Mouse (Mus musculus): ENCODE results near the gene Mdn1. TPM values are rescaled to one million over a fixed set of nuclear protein-coding genes. Genes with fewer than 3 reads are reported as not detected.
A peak's percentile ranks its signal among the peaks of the same experiment; 100 is the strongest.

Mdn1 gene
- polyA plus RNA-seq, 1 experiment from 2014 or later, result 19.4 TPM

GRCm38 (mm10) chr4:32789020-32789419 is 132.1 kb downstream of the Mdn1 start:
- Histone ChIP-seq H3K27ac (replicated peaks; ENCODE audit: low read depth, low read length) (no peak overlapping the region), H3K27me3 (ENCODE audit: control insufficient read depth, insufficient read depth, low read length) (no peaks in the 10 kb centered on the region), H3K4me2 (ENCODE audit: low read depth, low read length) (no peak overlapping the region), H3K9ac (replicated peaks; ENCODE audit: low read length) (no peak overlapping the region), H3K9me3 (replicated peaks; ENCODE audit: control insufficient read depth, low read length) (no peaks in the 10 kb centered on the region), H3K4me1 (ENCODE audit: control insufficient read depth, insufficient read depth, low read length) (no peaks in the 10 kb centered on the region), H3K4me3 (ENCODE audit: low read depth, low read length) (no peak overlapping the region), H3K36me3 (replicated peaks; ENCODE audit: control insufficient read depth, insufficient read depth, low read depth, low read length) (no peaks in the 10 kb centered on the region)
- DNase-seq (ENCODE audit: low spot score) (no peak), ATAC-seq (replicated peaks; ENCODE audit: insufficient number of reproducible peaks, low FRiP score, low TSS enrichment, low read depth) (no peak)
- WGBS, result 83% methylated on average over 4 of the region's 4 CpGs

DNA sequence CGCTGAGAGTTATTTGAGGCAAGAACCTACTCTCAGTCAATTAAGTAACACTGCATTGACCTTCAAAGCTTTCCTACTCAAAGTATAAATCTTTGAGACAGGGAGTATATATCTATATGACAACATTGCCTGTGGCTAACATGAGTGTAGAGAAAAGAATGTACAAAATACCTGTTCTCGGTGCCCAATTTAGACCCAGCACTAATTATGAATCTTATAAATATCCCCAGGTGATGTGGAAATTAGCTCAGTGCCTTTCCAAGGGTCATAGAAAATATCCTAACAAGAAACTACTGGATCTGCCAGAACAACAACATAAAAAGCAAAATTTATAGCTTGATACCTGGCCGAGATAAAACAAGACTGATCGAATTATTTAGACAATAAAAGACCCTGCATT is 142.1 kb downstream of the Mdn1 start:
- Histone ChIP-seq H3K9me3 (replicated peaks; ENCODE audit: control insufficient read depth, low read length) (no peaks in the 10 kb centered on the region), H3K27ac (replicated peaks; ENCODE audit: low read depth, low read length) (no peak overlapping the region), H3K36me3 (replicated peaks; ENCODE audit: control insufficient read depth, insufficient read depth, low read depth, low read length) (no peaks in the 10 kb centered on the region), H3K4me3 (ENCODE audit: low read depth, low read length) (no peak overlapping the region), H3K4me2 (ENCODE audit: low read depth, low read length) (no peak overlapping the region), H3K4me1 (ENCODE audit: control insufficient read depth, insufficient read depth, low read length) (no peaks in the 10 kb centered on the region), H3K9ac (replicated peaks; ENCODE audit: low read length) (no peak overlapping the region), H3K27me3 (ENCODE audit: control insufficient read depth, insufficient read depth, low read length) (no peaks in the 10 kb centered on the region)
- 99% methylated on average over 4 of the region's 4 CpGs for WGBS
- no peak for DNase-seq (ENCODE audit: low spot score)
- no peak for ATAC-seq (replicated peaks; ENCODE audit: insufficient number of reproducible peaks, low FRiP score, low TSS enrichment, low read depth)

DNA sequence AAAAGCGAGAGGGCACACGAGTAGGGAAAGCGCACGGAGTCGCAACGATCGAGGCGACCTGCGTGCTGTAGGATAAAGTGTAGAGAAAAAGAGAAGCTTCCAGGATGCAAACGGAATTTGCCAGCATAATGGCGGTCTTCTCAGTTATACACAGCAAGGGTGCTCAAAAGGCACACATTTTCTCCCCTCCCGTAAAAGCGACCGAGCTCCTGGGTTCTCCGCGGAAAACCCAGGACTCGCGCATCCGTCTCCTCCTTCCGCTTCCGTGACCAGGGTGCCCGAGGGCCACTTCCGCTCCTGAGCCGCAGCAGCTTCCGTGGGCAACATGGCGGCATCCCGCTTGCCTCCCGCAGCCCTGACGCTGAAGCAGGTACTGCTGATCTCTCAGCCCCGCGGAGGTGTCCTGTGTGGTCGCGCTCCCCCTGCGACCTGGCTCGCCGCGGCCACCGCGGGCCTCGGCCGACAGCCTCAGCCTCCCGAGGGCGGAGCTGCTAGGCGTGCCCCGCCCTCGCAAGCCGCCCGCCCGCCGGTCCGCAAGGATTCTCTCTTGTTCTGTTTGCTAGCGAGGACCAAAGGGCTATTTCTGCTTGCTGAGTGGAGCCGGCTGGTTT is 143.2 kb downstream of the Mdn1 start, which contains the start of gene Lyrm2:
Lyrm2 (plus strand) TSS at position 288 of the 611 bp plus-strand sequence.
- WGBS, result 1% methylated on average over 53 of the region's 53 CpGs
- ATAC-seq (replicated peaks; ENCODE audit: insufficient number of reproducible peaks, low FRiP score, low TSS enrichment, low read depth), result peak; percentile 89

DNA sequence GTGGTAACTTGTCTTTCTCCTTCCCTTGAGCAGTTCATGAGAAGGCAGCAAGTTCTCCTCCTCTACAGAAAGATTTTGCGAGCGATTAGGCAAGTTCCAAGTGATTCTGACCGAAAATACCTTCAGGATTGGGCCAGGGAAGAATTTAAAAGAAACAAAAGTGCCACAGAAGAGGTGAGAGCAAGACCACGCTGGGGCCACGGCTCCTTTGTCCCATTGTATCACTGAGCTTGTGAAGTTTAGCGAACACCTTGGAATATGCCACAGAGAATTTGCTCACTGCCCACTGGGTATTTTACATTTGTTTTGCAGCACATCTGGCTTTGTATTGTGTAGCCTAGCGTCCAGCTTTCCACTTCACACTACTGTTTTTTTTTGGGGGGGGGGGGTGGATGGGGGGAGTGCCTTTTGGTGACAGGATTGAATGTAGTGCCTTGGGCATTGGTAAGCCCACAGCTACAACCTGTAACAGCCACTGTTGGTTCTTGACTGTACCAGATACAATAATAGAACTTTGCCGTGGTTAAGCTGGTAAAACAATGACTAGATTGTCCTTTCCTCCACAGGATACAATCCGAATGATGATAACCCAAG is 143.8 kb downstream of the Mdn1 start:
- peak overlapping the region; percentile 67 for H3K4me2 ChIP-seq (ENCODE audit: low read depth, low read length)
- peak overlapping the region; percentile 80 for H3K4me3 ChIP-seq (ENCODE audit: low read depth, low read length)
- DNase-seq (ENCODE audit: low spot score) (peak; percentile 46), ATAC-seq (replicated peaks; ENCODE audit: insufficient number of reproducible peaks, low FRiP score, low TSS enrichment, low read depth) (no peak)
- peak overlapping the region; percentile 96 for H3K9ac ChIP-seq (replicated peaks; ENCODE audit: low read length)
- H3K9me3 ChIP-seq (replicated peaks; ENCODE audit: control insufficient read depth, low read length), result no peaks in the 10 kb centered on the region
- H3K4me1 ChIP-seq (ENCODE audit: control insufficient read depth, insufficient read depth, low read length), result no peaks in the 10 kb centered on the region
- peak overlapping the region; percentile 99 for H3K27ac ChIP-seq (replicated peaks; ENCODE audit: low read depth, low read length)
- H3K36me3 ChIP-seq (replicated peaks; ENCODE audit: control insufficient read depth, insufficient read depth, low read depth, low read length), result no peaks in the 10 kb centered on the region
- WGBS, result 6% methylated on average over 9 of the region's 9 CpGs
- no peaks in the 10 kb centered on the region for H3K27me3 ChIP-seq (ENCODE audit: control insufficient read depth, insufficient read depth, low read length)

More for the DNA sequence above, 143.2 kb downstream of the Mdn1 start, which contains the start of gene Lyrm2:
- Histone ChIP-seq H3K9me3 (replicated peaks; ENCODE audit: control insufficient read depth, low read length) (no peaks in the 10 kb centered on the region), H3K4me2 (ENCODE audit: low read depth, low read length) (peak within 1 kb of the TSS; percentile 67), H3K4me3 (ENCODE audit: low read depth, low read length) (peak within 1 kb of the TSS; percentile 80), H3K36me3 (replicated peaks; ENCODE audit: control insufficient read depth, insufficient read depth, low read depth, low read length) (no peaks in the 10 kb centered on the region), H3K27ac (replicated peaks; ENCODE audit: low read depth, low read length) (peak within 1 kb of the TSS; percentile 99), H3K9ac (replicated peaks; ENCODE audit: low read length) (peak within 1 kb of the TSS; percentile 96), H3K27me3 (ENCODE audit: control insufficient read depth, insufficient read depth, low read length) (no peaks in the 10 kb centered on the region), H3K4me1 (ENCODE audit: control insufficient read depth, insufficient read depth, low read length) (no peaks in the 10 kb centered on the region)
- peak; percentile 87 for DNase-seq (ENCODE audit: low spot score)

DNA sequence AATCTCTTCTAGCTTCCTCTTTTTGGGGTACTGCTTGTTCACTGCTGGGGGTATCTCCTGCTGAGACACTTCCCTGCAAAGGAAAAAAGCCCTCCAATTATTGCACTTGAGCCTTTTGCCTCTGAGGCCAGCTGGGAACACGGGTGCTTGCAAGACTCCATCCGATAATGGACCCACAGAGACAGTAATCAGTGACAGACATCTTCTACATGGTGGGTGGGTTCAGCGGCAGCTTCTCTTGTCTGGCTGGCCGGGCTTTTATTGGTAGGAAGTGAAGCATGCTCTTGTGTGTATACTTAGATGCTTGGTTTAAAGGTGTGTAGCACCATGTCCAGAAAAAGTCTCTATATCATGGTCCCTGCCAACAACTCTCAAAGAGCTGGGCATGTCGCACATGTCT is 160.6 kb downstream of the Mdn1 start:
- Histone ChIP-seq H3K9me3 (replicated peaks; ENCODE audit: control insufficient read depth, low read length) (no peaks in the 10 kb centered on the region), H3K9ac (replicated peaks; ENCODE audit: low read length) (no peak overlapping the region), H3K4me2 (ENCODE audit: low read depth, low read length) (no peak overlapping the region), H3K27ac (replicated peaks; ENCODE audit: low read depth, low read length) (no peak overlapping the region), H3K4me1 (ENCODE audit: control insufficient read depth, insufficient read depth, low read length) (no peaks in the 10 kb centered on the region), H3K36me3 (replicated peaks; ENCODE audit: control insufficient read depth, insufficient read depth, low read depth, low read length) (no peaks in the 10 kb centered on the region), H3K27me3 (ENCODE audit: control insufficient read depth, insufficient read depth, low read length) (no peaks in the 10 kb centered on the region), H3K4me3 (ENCODE audit: low read depth, low read length) (no peak overlapping the region)
- DNase-seq (ENCODE audit: low spot score), result no peak
- no peak for ATAC-seq (replicated peaks; ENCODE audit: insufficient number of reproducible peaks, low FRiP score, low TSS enrichment, low read depth)
- 75% methylated on average over 5 of the region's 5 CpGs for WGBS

DNA sequence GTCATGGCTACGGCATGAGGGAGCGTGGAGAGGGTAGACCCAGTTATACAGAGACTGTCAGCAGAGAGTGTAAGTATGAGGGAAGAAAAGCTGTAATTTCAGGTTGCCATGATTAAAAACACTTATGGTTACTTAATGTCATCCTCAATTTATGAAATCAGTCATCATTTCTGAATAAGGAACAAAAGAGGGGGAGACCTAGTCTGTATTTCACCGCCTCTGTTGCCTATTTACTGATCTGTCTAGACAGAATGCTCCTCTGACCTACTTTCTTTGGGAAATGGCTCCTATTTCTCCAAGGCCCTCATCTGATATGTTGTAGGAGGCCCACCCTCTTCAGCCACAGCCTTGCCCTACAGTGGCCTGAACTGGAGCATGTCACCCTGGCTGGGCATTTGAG is 163.8 kb downstream of the Mdn1 start:
- 80% methylated on average over 3 of the region's 3 CpGs for WGBS
- DNase-seq (ENCODE audit: low spot score), result no peak
- H3K36me3 ChIP-seq (replicated peaks; ENCODE audit: control insufficient read depth, insufficient read depth, low read depth, low read length), result no peaks in the 10 kb centered on the region

DNA sequence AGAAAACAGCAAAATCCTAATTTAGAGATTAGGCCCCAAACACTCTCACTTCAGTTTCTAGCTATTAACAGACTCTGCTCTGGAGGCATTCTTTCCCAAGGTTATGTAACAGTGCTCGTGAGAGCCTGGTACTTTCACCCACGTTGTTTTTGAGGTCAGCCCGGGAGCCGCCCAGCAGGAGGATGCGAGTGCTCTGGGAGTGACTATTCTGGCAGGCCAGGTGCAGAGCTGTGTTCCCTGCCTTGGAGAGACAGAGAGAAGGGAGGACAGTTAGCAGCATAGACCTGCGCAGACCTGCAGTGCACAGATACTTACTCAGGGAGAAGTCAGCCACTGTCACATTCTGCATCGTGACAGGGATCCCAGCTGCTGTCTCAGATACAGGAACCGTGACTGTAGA is 167.3 kb downstream of the Mdn1 start:
- Histone ChIP-seq H3K36me3 (replicated peaks; ENCODE audit: control insufficient read depth, insufficient read depth, low read depth, low read length) (no peaks in the 10 kb centered on the region), H3K4me1 (ENCODE audit: control insufficient read depth, insufficient read depth, low read length) (no peaks in the 10 kb centered on the region), H3K9ac (replicated peaks; ENCODE audit: low read length) (no peak overlapping the region), H3K27me3 (ENCODE audit: control insufficient read depth, insufficient read depth, low read length) (no peaks in the 10 kb centered on the region), H3K9me3 (replicated peaks; ENCODE audit: control insufficient read depth, low read length) (no peaks in the 10 kb centered on the region), H3K4me2 (ENCODE audit: low read depth, low read length) (no peak overlapping the region), H3K4me3 (ENCODE audit: low read depth, low read length) (no peak overlapping the region), H3K27ac (replicated peaks; ENCODE audit: low read depth, low read length) (no peak overlapping the region)
- ATAC-seq (replicated peaks; ENCODE audit: insufficient number of reproducible peaks, low FRiP score, low TSS enrichment, low read depth) (no peak), DNase-seq (ENCODE audit: low spot score) (no peak)
- WGBS, result 67% methylated on average over 8 of the region's 8 CpGs

More for the DNA sequence above, 163.8 kb downstream of the Mdn1 start:
- H3K27ac ChIP-seq (replicated peaks; ENCODE audit: low read depth, low read length), result no peak overlapping the region
- H3K4me2 ChIP-seq (ENCODE audit: low read depth, low read length), result no peak overlapping the region
- no peaks in the 10 kb centered on the region for H3K9me3 ChIP-seq (replicated peaks; ENCODE audit: control insufficient read depth, low read length)
- H3K27me3 ChIP-seq (ENCODE audit: control insufficient read depth, insufficient read depth, low read length), result no peaks in the 10 kb centered on the region
- no peak for ATAC-seq (replicated peaks; ENCODE audit: insufficient number of reproducible peaks, low FRiP score, low TSS enrichment, low read depth)
- no peaks in the 10 kb centered on the region for H3K4me1 ChIP-seq (ENCODE audit: control insufficient read depth, insufficient read depth, low read length)
- no peak overlapping the region for H3K9ac ChIP-seq (replicated peaks; ENCODE audit: low read length)
- H3K4me3 ChIP-seq (ENCODE audit: low read depth, low read length), result no peak overlapping the region

Measured in embryonic facial prominence, embryonic 11.5 days (tissue).